Mouse (Mus musculus) neural tube, embryonic 14.5 days (tissue): ENCODE data around the gene Smoc1. TPM values are rescaled to one million over a fixed set of nuclear protein-coding genes. Genes with fewer than 3 reads are reported as not detected.

Experiments used
- ATAC-seq: fragments of 200-750 bp; cut with Nextera tagmentation; 2 replicates; pipeline ENCODE4 v1.8.0; 2017; ENCODE audit warnings: low read depth, mild to moderate bottlenecking, moderate TSS enrichment, moderate library complexity
- H3K27ac ChIP-seq: fragments of 300-500 bp; sonication (generic); 2 replicates; pipeline ENCODE4 v1.5.1; 2014; ENCODE audit warnings: low read depth, mild to moderate bottlenecking, control low read depth, low read length, moderate library complexity, mixed read lengths
- H3K27me3 ChIP-seq: fragments of 300-500 bp; sonication (generic); 2 replicates; pipeline ENCODE4 v1.6.1; 2014; ENCODE audit warnings: low read length; ENCODE audit not compliant: control insufficient read depth, insufficient read depth
- H3K36me3 ChIP-seq: fragments of 300-500 bp; sonication (generic); 2 replicates; pipeline ENCODE4 v1.6.1; 2014; ENCODE audit warnings: low read length, mixed read lengths; ENCODE audit not compliant: control insufficient read depth, insufficient read depth
- H3K4me1 ChIP-seq: fragments of 300-500 bp; sonication (generic); 2 replicates; pipeline ENCODE4 v1.6.1; 2014; ENCODE audit warnings: low read length; ENCODE audit not compliant: control insufficient read depth, insufficient read depth
- H3K4me2 ChIP-seq: fragments of 300-500 bp; sonication (generic); 2 replicates; pipeline ENCODE4 v1.6.1; 2014; ENCODE audit warnings: mild to moderate bottlenecking, low read depth, low read length, control low read depth
- H3K4me3 ChIP-seq: fragments of 300-500 bp; sonication (generic); 2 replicates; pipeline ENCODE4 v1.5.1; 2014; ENCODE audit warnings: low read depth, low read length, control low read depth, mixed read lengths
- H3K9ac ChIP-seq: fragments of 300-500 bp; sonication (generic); replicated peaks from 2 replicates; pipeline ENCODE4 v1.6.1; 2014; ENCODE audit warnings: low read depth, mild to moderate bottlenecking, control low read depth, low read length, mixed read lengths
- H3K9me3 ChIP-seq: fragments of 300-500 bp; sonication (generic); 2 replicates; pipeline ENCODE4 v1.6.1; 2016; ENCODE audit warnings: low read length; ENCODE audit not compliant: control insufficient read depth
- WGBS: fragments of 180-500 bp; shearing (Covaris S2); extraction: QIAGEN DNeasy Blood & Tissue Kit; methylation state at CpG from one replicate; pipeline ENCODE4 v1.1.7; 2014; 5-methylcytosine and 5-hydroxymethylcytosine counted together
- polyA plus RNA-seq: library from polyadenylated mRNA; unstranded; fragments of >200 nt; fragmentation: Nextera tagmentation; extraction: Ambion mirVana; gene quantifications from 2 replicates; pipeline ENCODE4 v1.2.1, GENCODE M21; 2014

The Smoc1 gene
- polyA plus RNA-seq, 1 experiment from 2014 or later, result 10.1 TPM

DNA sequence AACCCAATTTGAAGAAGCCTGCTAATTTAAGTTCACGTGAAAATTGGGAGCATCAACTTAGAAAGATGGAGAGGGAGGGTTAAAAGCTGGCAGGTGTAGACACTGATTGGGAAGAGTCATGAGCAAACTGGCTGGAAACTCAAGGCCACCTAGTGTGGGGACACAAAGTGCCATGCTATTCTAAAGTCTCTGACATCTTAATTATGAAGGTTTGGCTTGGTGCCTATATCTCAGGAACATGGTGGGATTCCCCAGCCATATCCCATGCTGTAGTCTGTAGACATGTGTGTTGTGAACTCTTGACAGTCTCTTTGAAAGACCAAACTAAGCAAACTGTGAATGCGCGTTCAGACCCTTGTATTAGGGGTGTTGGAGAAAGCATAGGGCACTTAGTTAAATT, 32.0 kb downstream of the Smoc1 start:
- ATAC-seq, result no peak
- no peaks in the 10 kb centered on the region for H3K27me3 ChIP-seq
- H3K9me3 ChIP-seq, result no peaks in the 10 kb centered on the region
- no peak overlapping the region for H3K27ac ChIP-seq
- no peak overlapping the region for H3K9ac ChIP-seq
- H3K36me3 ChIP-seq, result no peaks in the 10 kb centered on the region
- H3K4me2 ChIP-seq, result no peak overlapping the region
- 97% methylated on average over 3 of the region's 3 CpGs for WGBS
- H3K4me1 ChIP-seq, result no peaks in the 10 kb centered on the region
- no peak overlapping the region for H3K4me3 ChIP-seq

DNA sequence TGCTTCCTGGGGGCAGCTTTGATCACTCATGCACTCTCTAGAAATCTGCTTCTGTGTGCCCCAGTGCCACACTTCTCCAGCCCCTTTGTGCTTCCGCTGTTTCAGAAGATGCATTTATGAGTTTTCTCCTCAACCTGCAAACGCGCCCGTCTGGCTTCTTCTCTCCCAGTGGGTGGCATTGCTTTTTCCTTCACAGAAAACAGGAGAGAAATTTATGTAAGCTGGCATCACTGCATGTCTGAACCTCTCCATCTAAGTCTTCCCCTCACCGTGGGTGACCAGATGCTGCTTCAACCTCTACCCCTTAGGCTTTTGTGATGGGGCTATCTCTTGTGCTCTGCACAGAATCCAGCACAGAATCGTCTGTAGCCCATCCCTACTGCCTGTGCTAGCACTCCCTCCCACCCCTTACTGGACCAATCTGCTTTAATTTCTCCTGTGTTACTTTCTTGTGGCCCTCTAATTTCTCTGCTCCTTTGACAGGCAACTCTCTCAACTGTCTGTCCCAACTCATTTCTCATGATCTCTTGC, 35.3 kb downstream of the Smoc1 start:
- 69% methylated on average over 6 of the region's 6 CpGs for WGBS
- H3K9me3 ChIP-seq, result no peaks in the 10 kb centered on the region
- H3K4me3 ChIP-seq, result no peak overlapping the region
- no peaks in the 10 kb centered on the region for H3K36me3 ChIP-seq
- H3K27me3 ChIP-seq, result no peaks in the 10 kb centered on the region
- no peak overlapping the region for H3K27ac ChIP-seq
- no peaks in the 10 kb centered on the region for H3K4me1 ChIP-seq
- H3K4me2 ChIP-seq, result no peak overlapping the region
- no peak overlapping the region for H3K9ac ChIP-seq
- ATAC-seq, result no peak

DNA sequence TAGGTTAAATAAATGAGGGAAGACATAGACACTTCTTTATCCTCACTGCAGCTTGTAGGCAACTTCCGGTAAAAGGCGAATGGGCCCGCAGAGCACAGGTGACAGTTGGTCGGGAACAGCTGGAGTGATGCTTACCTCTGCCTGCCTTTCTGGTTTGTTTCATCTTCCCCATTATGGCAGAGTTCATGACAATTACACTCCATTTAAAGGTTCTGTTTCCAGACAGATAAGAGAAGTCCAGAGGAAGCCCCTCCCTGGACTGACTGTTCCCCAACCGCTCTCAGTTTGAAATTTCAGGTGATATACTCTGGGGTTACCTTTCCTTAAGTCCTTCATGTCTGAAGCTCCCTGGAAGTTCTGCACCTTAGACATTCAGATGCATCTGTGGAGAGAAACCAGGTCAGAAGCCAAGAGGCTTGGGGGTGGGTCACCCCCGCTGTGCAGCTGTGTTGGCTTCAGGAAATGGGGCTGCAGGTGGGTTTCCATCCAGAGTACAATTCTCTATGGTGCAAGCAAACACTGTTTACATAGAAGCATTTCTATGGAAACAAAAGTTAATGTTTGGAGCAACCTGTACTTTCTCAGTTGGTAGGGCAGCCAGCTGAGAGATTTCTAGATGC, 36.8 kb downstream of the Smoc1 start:
- no peak overlapping the region for H3K4me3 ChIP-seq
- no peaks in the 10 kb centered on the region for H3K36me3 ChIP-seq
- no peaks in the 10 kb centered on the region for H3K9me3 ChIP-seq
- H3K27me3 ChIP-seq, result no peaks in the 10 kb centered on the region
- no peak overlapping the region for H3K9ac ChIP-seq
- no peak for ATAC-seq
- no peak overlapping the region for H3K4me2 ChIP-seq
- no peaks in the 10 kb centered on the region for H3K4me1 ChIP-seq
- no peak overlapping the region for H3K27ac ChIP-seq
- 90% methylated on average over 6 of the region's 6 CpGs for WGBS

DNA sequence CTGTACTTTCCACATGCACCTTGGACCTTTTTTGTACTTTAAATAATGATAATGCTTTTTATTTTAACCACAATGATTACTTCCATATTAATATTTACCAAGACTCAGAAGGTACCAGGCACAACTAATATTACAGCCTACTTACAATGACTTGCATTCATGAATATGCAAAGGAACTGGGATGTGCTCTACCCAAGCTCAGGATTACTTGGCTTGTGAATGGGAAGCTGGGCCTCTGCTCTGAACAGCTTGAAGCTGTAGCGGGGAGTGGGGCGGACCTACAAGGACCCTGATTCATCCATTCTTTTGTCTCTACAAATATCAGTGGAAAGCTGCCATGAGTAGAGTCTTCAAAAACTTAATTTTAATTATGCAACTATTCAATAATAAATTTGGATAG, 47.5 kb downstream of the Smoc1 start:
- Histone ChIP-seq H3K9me3 (no peaks in the 10 kb centered on the region), H3K4me1 (no peaks in the 10 kb centered on the region), H3K4me2 (no peak overlapping the region), H3K27ac (no peak overlapping the region), H3K36me3 (no peaks in the 10 kb centered on the region), H3K4me3 (no peak overlapping the region), H3K27me3 (no peaks in the 10 kb centered on the region), H3K9ac (no peak overlapping the region)
- WGBS, result 77% methylated on average over 2 of the region's 2 CpGs
- ATAC-seq, result no peak

DNA sequence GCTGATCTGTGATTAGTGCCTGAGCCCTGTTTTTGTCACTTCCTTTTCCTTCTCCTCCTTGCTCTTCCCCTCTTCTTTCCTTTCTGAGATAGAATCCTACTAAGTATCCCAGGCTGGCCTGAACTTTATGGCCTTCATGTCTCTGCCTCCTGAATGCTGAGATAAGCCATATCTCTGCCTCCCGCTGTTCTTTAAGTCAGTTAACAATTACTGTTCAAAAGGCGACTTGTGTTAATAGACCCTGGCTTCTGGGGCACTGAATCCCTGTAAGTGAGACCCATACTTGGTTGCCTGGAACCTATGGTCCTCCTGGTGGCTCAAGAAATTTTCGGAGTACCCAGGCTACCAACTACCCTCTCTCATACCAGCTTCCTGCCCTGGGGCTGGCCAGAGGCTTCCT, 48.3 kb downstream of the Smoc1 start:
- ATAC-seq, result no peak
- H3K9ac ChIP-seq, result no peak overlapping the region
- H3K4me3 ChIP-seq, result no peak overlapping the region
- no peak overlapping the region for H3K27ac ChIP-seq
- H3K36me3 ChIP-seq, result no peaks in the 10 kb centered on the region
- H3K27me3 ChIP-seq, result no peaks in the 10 kb centered on the region
- WGBS, result 67% methylated on average over 3 of the region's 3 CpGs
- H3K4me2 ChIP-seq, result no peak overlapping the region
- no peaks in the 10 kb centered on the region for H3K9me3 ChIP-seq
- H3K4me1 ChIP-seq, result no peaks in the 10 kb centered on the region

DNA sequence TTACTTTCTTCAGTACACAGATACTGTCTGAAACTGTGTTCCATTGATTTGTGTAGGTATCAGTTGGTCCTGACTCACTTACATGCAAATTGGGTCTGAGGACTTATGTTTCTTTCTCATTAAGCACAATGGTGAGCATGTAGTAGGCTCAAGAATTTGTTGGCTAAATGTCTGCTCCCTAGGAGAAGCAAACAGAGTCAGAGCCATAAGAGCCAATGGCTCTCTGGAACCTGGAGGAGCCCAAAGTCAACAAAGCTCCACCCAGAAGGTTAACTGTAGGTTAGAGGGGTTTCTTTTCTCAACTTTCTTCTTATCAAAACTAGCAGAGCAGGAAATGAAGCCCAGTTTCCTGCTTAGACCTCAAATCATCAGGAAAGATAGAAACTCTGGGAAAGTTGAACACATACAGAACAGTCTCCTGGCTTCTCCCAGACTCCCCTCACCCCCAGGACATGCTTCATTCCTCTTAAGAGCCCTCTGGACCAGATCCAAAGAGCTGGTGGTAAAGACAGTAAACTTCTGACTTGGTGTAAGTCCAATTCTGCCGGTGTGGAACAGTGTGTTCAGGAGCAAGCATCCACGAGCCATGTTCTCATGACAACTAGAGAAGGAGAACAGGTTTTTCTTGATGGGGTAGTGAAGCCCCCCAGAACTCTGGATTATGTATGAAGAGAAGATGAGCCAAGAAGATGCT, 51.5 kb downstream of the Smoc1 start:
- Histone ChIP-seq H3K27me3 (no peaks in the 10 kb centered on the region), H3K9me3 (no peaks in the 10 kb centered on the region), H3K27ac (no peak overlapping the region), H3K4me3 (no peak overlapping the region), H3K36me3 (no peaks in the 10 kb centered on the region), H3K4me2 (no peak overlapping the region), H3K4me1 (no peaks in the 10 kb centered on the region), H3K9ac (no peak overlapping the region)
- 95% methylated on average over 2 of the region's 2 CpGs for WGBS
- no peak for ATAC-seq

DNA sequence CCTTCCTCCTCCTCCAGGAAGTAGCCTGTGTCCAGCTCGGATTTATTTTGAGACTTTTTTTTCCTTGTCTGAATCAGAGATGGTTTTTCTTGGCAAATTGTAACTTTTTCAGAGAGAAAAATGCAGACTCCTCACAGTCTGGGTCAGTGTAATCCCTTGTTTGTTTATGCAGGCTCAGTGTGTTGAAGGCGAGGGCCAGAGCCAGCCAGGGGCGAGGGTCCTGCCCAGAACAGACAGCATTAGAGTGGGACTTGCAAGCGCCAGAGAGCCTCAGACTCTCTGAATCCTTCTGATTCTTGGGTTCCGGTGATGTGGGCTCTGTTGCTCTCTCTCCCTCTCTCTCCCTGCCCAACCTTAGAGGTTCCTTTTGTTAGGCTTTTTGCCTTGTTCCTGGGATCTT, 53.7 kb downstream of the Smoc1 start:
- no peak for ATAC-seq

DNA sequence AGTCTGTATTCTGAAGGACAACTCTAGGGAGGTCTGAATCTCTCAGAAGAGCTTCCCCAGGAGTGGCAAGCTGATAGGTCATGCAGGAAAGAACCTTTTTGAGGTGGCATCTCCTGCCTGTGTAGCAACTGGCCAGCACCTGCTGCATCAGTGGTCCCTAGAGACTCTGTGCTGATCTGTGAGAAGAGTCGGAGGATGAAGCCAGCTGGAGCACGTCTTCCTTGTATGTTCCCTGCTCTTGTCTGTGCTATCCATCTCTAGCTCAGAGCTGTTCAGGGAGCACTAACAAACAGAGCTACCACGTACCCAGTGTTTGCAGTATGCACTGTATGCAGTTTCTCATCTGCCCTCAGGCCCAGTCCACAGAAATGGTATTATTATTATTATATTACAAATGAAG, 54.4 kb downstream of the Smoc1 start:
- H3K9me3 ChIP-seq, result no peaks in the 10 kb centered on the region
- no peaks in the 10 kb centered on the region for H3K36me3 ChIP-seq
- H3K27me3 ChIP-seq, result no peaks in the 10 kb centered on the region
- no peak for ATAC-seq
- no peaks in the 10 kb centered on the region for H3K4me1 ChIP-seq
- H3K4me3 ChIP-seq, result no peak overlapping the region
- 79% methylated on average over 3 of the region's 3 CpGs for WGBS
- H3K9ac ChIP-seq, result no peak overlapping the region
- no peak overlapping the region for H3K4me2 ChIP-seq
- no peak overlapping the region for H3K27ac ChIP-seq

More for the DNA sequence above, 53.7 kb downstream of the Smoc1 start:
- Histone ChIP-seq H3K27ac (no peak overlapping the region), H3K9me3 (no peaks in the 10 kb centered on the region), H3K36me3 (no peaks in the 10 kb centered on the region), H3K27me3 (no peaks in the 10 kb centered on the region), H3K4me1 (no peaks in the 10 kb centered on the region), H3K4me3 (no peak overlapping the region), H3K9ac (no peak overlapping the region), H3K4me2 (no peak overlapping the region)
- WGBS, result 81% methylated on average over 5 of the region's 5 CpGs

DNA sequence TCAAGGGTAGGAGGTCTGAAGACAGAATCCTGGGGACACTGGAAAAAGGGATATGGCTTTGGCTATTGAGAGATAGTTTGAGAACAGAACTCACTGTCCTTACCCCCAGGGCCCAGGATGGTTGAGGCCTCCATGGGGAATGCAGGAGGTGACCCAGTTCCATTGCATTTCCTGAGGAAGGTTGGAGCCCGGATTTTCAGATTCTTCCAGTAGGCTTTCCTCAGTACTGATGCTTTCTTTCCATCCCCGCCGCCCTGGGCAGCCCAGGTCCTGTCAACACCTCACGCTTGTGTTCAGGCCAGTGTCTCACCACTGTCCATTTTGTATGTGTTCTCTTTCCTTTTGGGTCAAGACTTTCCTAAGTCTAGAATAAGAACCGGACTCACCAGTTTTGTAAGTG, 56.5 kb downstream of the Smoc1 start:
- H3K4me3 ChIP-seq, result no peak overlapping the region
- H3K4me2 ChIP-seq, result no peak overlapping the region
- no peak overlapping the region for H3K27ac ChIP-seq
- no peaks in the 10 kb centered on the region for H3K27me3 ChIP-seq
- no peak overlapping the region for H3K9ac ChIP-seq
- H3K36me3 ChIP-seq, result no peaks in the 10 kb centered on the region
- ATAC-seq, result no peak
- no peaks in the 10 kb centered on the region for H3K9me3 ChIP-seq
- 89% methylated on average over 5 of the region's 5 CpGs for WGBS
- H3K4me1 ChIP-seq, result no peaks in the 10 kb centered on the region
